Mouse (Mus musculus): ENCODE data around the gene Gm26897.

The Gm26897 gene

DNA sequence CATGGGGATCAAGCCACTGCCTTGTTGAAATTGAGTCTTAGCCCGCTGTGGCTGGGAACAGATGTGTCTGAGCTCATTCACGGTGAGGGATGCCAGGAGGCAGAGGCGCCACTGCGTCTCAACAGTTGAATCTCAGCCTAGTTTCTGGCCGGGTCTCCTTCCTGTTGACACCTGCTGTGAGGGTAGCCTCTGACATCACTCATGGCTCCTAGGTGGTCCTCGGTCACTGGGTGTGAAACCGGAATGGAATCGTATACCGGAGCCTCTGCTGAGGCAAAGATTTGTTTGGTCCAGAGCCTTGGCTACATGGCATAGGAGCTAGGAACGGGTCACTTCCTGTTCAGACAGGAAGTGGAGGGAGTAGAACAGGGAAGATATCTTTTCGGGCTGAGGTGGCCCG, at the start of gene Gm26897:
Gene Gm26897 (plus strand): TSS at position 74 of the 400 bp plus-strand sequence.
- no peak for DNase-seq (ENCODE audit: low read depth)

DNA sequence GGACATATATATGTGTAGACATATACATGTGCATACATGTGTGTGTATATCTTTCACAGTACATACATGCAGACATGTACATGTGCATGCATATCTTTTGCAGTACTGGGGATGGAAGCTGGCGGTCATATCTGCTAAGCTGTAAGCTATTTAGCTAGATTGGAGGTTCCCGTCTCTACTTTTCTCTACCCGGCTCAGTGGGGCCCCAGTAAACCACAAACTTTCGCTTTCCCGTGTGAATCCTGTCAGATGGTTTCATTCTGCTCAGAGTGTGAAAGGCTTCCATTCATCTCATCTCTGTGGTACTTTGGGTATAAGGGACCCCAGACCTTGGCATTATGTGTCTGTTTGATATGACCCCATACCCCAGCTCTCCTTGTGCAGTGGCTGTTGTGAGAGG, 46.4 kb upstream of the Gm26897 start:
- DNase-seq (ENCODE audit: low read depth), result no peak

DNA sequence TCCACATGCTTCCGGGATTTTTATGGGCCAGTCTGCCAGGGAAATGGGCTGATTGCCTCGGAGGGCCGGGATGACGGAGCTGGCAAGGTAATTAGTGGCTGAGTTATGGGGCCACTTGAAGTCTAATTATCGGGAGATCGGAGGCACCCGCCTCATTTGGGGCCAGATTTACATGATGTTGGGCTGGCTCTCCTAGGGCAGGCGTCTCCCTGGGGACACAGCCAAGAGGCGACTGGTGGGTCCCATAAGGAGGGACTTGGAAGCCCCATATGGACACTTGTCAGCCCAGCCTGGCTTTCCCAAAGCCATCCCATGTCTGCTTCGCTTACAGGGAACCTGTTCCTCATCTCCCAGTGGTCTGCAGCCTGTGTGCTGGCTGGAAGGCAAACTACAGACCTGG, 45.1 kb upstream of the Gm26897 start:
- no peak for DNase-seq (ENCODE audit: low read depth)

DNA sequence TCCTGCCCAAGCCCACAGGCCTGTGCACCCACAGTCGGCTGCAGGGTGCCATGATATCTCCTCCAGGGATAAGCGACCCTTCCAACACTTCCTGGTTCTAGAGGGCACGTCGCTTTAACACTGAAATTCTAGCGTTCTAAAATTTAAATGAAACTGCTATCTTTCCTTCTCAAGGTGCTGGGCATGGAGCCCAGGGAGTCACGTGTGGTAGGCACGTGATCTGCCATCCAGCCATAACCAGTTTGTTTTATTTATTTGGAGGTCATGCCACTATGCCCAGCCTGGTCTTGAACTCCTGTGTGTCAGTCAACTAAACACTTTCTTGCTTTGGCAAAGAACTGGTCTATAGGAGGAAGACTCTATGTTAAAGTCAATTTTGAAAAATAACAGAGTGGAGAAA, 35.7 kb upstream of the Gm26897 start:
- no peak for DNase-seq (ENCODE audit: low read depth)

GRCm38 (mm10) chr5:111699711-111700303, 33.9 kb upstream of the Gm26897 start:
- no peak for DNase-seq (ENCODE audit: low read depth)

DNA sequence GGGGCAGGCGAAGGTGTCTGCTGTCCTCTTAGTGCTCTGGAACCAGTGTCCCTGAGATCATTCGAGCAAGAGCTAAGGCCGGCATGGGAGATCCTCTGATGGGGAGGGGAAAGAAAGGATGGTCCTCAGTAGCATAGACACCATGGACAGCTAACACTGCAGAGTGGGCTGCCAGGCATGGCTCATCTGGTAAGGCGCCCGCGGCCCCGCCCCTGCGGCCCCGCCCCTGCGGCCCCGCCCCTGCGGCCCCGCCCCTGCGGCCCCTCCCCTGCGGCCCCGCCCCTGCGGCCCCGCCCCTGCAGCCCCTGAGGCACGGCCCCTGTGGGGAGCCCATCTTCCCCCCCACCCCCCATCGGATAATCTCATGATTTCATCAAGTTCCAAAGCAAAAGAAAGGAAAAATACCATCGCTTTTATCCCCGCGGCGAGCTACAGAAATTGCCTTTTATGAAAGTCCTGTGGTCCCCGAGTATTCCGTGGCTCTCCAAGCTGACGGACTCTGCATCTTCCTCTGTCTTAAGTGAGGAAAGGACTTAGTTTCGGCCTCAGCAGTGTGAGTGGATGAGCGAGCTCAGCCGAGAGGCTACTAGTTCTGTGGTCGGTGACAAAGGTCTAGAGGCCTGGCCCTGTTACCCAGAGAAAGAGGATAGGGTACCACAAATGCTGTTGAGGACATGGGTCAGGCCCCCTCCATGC, 31.9 kb upstream of the Gm26897 start:
- DNase-seq (ENCODE audit: low read depth), result no peak

DNA sequence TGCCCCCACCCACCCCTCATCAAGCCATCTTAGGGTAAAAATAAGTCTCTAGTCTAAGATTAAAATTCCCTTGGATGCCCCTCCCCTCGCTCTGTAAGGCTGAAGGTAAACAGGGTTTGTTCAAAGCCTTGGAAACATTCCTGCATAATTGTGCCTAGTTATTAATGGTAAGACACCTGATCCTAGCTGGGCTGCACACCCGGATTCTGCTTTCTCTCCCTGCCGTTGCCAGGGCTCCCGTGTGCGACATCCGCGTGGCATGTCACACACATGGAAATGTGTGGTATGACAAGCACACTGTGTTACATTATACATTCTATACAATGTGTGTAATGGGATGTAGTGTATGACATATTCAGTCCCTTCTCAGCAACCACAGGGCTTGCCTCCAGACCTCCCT, 30.1 kb upstream of the Gm26897 start:
- DNase-seq (ENCODE audit: low read depth), result no peak

- DNase-seq (ENCODE audit: low read depth), result no peak
Measured at GRCm38 (mm10) chr5:111704326-111704725, 29.4 kb upstream of the Gm26897 start.

GRCm38 (mm10) chr5:111709195-111709901, 24.4 kb upstream of the Gm26897 start:
- no peak for DNase-seq (ENCODE audit: low read depth)

DNA sequence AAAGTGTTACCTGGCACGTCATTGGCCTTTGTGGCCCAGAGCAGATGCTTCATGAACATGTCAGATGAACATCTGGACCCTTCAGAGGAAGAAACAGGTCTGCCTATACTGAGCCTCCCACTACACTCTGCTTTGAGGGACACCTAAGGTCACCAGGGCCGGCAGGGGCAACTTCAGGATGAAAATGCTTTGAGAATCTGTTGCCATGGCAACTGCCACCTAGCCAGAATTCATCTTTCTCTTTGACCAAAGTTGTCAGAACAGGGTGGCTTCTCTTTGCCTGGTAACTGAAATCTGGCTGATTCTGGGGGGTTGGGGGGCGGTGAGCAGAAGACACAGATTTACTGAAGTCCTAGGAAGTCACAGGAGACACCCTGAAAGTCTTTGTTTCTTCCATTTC, 14.7 kb upstream of the Gm26897 start:
- no peak for DNase-seq (ENCODE audit: low read depth)

GRCm38 (mm10) chr5:111720726-111721125, 13.0 kb upstream of the Gm26897 start:
- no peak for DNase-seq (ENCODE audit: low read depth)

GRCm38 (mm10) chr5:111724713-111725112, 9.0 kb upstream of the Gm26897 start:
- DNase-seq (ENCODE audit: low read depth), result no peak

- DNase-seq (ENCODE audit: low read depth), result no peak
Measured at GRCm38 (mm10) chr5:111725195-111725920, 8.4 kb upstream of the Gm26897 start.

GRCm38 (mm10) chr5:111728411-111728810, 5.3 kb upstream of the Gm26897 start:
- no peak for DNase-seq (ENCODE audit: low read depth)

DNA sequence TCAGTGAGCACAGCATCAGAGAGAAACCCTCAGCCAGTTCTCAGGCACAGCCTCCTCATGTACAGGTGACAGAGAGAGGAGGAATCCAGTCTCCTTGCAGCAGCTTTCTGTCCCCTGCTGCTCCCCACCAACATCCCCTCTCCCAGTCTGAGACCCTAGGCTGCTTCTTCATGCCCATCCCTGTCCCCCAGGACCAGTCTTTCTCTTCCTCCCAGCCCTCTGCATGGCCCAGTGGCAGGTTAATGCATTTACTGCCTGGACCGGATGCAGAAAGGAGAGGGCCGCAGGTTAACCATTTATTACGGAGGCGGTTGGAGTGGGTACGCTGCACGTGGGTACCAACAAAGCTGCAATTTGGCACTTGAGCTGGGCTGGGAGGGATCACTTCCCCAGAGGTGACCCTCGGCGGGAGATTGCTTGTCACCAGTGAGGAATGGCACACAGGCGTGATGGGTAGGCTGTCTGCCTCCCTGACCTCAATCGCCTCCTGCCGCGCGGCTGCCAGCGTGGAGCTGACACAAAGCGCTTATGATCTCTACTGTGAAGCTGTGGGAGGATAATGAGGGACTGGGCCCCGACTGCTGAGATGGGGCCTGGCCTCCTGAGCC, 3.1 kb upstream of the Gm26897 start:
- no peak for DNase-seq (ENCODE audit: low read depth)

DNA sequence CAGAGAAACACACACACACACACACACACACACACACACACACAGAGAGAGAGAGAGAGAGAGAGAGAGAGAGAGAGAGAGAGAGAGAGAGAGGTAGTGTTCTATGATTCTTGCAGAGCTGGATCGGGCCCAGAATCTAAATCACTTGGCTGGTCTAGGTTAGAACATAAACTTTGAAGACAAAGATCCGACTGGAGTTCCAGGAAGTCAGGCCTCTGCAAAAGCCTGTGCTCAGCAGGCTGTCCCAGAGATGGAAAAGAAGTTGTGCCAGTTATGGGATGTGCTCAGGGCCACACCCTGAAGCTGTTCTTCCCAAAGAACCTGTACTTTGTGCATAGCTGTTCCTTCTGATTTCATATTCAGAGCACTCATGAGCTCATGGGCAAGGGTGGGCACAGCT, 1.5 kb upstream of the Gm26897 start:
- DNase-seq (ENCODE audit: low read depth), result no peak

DNA sequence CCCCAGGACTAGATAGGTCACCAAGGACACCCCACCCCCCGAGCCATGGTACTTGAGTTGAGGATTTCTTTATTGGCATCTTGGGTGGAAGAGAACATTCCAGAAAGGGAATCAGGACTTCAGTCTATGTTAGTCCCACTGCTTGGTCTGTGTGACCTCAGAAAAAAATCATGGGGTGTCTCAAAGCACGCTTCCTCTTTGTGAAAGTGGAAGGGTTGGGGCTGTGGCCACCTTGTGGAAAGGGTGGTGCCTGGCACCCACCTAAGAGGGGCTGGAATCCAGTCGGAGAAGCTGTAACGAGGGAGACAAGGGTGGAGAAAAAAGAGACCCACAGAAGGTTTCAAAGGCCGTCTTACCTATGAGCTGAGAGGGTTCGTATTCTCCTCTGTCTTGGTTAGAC, 5.8 kb downstream of the Gm26897 start:
- no peak for DNase-seq (ENCODE audit: low read depth)

DNA sequence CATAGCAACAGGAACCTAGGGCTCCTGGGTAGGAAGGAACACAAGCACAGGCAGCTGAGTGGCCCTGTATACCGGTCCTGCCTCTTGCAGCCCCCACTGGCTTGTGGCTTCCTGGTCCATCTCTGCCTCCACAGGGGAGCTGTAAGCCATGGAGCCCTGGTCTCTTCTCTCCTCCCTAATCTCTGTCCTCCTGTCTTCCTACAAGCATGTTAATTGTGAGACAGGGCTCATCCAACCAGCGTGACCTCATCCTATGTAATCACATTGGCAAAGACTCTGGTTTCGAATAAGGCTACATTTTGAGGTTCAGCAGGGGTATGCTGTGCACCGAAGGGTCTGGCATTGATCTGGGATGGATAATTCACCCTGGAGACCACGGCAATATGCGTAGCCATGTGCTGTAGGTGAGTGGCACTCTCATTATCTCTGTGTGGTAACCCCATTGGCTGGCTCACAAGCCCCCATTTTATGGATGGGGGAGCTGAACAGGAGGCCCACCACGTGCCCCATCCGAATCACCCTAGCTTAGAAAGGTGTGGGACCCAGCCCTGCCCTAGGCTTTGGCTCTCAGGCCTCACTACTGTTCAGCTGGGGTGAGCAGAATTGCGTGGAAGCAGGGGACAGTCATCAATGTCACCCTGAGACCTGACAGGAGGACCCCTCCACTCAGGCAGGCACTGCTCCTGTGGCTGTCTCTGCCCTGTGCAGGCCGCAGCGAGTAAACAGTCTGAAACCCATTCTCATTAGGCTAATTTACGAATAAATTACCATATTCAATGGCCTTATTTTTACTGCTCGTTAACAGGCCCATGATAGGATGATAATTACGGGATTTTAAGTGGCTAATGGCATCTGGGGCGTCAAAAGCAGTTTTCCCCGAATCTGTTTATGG, 6.9 kb downstream of the Gm26897 start:
- no peak for DNase-seq (ENCODE audit: low read depth)

- no peak for DNase-seq (ENCODE audit: low read depth)
Measured at GRCm38 (mm10) chr5:111741352-111741751, 7.6 kb downstream of the Gm26897 start.

DNA sequence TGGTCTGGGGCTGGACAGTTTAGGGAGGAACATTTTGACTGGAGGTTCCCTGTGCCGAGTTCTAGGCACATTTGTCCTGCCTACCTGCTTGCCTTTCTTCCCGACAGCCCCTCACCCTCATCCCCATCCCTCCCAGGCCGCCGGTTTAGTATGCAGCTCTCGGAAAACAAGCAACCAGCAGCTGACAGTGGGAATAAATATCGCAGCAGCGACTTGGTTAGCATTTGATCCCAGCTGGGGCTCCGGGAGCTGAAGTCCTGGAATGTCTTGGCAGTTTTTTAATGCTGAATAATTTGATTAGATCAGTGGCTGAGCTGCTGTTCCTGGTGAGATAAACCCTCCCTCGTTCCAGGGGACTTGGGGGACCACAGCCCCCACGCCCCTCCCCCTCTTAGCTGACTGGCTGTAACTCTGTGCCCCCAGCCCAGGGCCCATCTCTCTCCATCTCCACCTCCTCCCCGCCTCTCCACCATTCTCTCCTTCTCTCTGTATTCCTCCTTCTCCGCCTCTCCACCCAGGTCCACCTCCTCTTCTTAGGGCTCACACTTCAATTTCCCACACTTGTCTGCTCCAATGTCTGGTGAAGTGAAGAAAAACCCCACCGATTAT, 8.7 kb downstream of the Gm26897 start:
- DNase-seq (ENCODE audit: low read depth), result no peak

DNA sequence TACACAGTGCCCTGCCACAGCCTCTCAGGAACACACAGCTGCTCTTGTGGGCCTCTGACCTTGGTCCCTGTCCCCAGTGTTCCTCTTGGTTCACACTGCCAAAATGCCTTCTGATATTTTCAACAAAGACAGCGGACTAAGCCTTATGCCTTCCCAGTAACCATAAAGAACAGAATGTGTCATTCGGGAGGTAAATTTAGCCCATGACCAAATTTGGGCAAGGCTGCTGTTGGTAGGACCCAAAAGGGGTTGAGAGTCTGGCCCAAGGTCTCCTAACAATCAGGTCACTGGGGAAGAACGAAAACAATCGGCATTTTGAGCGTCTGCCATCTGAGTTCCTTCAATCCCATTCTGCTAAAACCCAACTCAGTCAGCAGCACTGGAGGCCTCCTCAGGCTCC, 15.9 kb downstream of the Gm26897 start:
- no peak for DNase-seq (ENCODE audit: low read depth)
